Mouse (Mus musculus): ENCODE measurements around the gene Abca15. TPM values are rescaled to one million over a fixed set of nuclear protein-coding genes. Genes with fewer than 3 reads are reported as not detected.
A peak's percentile ranks its signal among the peaks of the same experiment; 100 is the strongest.
"Not testable (repeated sequence)": the region's sequence is repeated elsewhere in the genome, so short reads cannot be mapped to it uniquely, and the experiment has no call there.

Gene Abca15
- total RNA-seq (2014; rRNA removed) (not detected in 2 replicates), polyA plus RNA-seq (2015; fragmentation: Nextera tagmentation; extraction: Ambion mirVana) (not detected in 2 replicates)

DNA sequence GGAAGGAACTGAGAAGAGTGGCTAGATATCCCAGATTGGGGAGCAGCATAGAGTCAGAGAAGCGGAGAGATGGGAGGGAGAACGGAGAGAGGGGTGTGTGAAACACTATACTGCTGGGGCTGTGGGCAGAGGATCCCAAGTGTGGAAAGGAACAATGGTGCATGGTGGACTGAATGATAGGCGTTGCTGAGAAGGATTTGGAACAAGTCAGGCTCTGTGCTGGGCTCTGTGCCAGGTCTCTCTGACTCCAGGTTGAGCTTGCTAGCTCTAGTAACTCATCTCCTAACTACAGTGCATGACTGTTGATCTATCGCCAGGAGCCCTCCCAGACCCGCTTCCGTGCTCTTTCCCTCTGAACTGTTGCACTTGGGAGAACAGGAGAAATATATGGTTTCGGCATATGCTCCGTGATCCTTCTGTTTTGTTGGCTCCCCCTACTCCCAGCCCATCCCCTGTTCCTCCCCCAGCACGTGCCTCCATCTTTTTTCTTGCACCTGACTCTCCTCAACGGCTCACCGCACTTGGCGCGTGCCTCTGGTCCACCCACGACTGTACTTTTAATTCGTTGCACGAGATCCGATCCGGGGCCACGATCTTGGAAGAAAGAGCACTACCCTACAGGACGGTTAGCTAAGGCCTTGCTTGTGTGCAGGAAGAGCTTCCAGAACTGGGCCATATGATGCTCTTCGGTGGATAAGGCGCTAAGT lies at the start of gene Abca15:
Gene Abca15, plus strand, starts transcription at position 584 of the 707 bp plus-strand sequence.
- peak; percentile 14 for DNase-seq
- no peaks in the 10 kb centered on the region for H3K36me3 ChIP-seq (ENCODE audit: insufficient read depth)
- 76% methylated on average over 22 of the region's 22 CpGs for WGBS
- no peaks in the 10 kb centered on the region for H3K9me3 ChIP-seq (ENCODE audit: low read length)
- H3K9ac ChIP-seq = no peak within 1 kb of the TSS
- H3K27ac ChIP-seq (ENCODE audit: low read depth, low read length) = no peak within 1 kb of the TSS
- H3K4me1 ChIP-seq (ENCODE audit: insufficient read depth) = no peaks in the 10 kb centered on the region
- peak within 1 kb of the TSS; percentile 51 for H3K4me2 ChIP-seq (ENCODE audit: low read depth)
- no peak for TF ChIP-seq CTCF (IDR thresholded peaks at IDR 0.05; ENCODE audit: low read depth)
- H3K27me3 ChIP-seq (ENCODE audit: insufficient read depth, low read length) = no peaks in the 10 kb centered on the region
- peak within 1 kb of the TSS; percentile 11; the same call in 1 of the 2 replicates for H3K4me3 ChIP-seq (ENCODE audit: low read depth, low read length)
- 0 out of 2 replicates have a peak, but pooled peaks have one; percentile 18 for ATAC-seq

- Histone ChIP-seq H3K9me3 (ENCODE audit: low read length) (no peaks in the 10 kb centered on the region), H3K36me3 (ENCODE audit: insufficient read depth) (no peaks in the 10 kb centered on the region), H3K4me1 (ENCODE audit: insufficient read depth) (no peaks in the 10 kb centered on the region), H3K9ac (no peak overlapping the region), H3K4me3 (ENCODE audit: low read depth, low read length) (no peak overlapping the region), H3K27me3 (ENCODE audit: insufficient read depth, low read length) (no peaks in the 10 kb centered on the region), H3K4me2 (ENCODE audit: low read depth) (no peak overlapping the region), H3K27ac (ENCODE audit: low read depth, low read length) (no peak overlapping the region)
- DNase-seq = no peak
- TF ChIP-seq CTCF (IDR thresholded peaks at IDR 0.05; ENCODE audit: low read depth) = no peak
- WGBS = 55% methylated on average over 3 of the region's 3 CpGs
- ATAC-seq = no peak
Observed at GRCm38 (mm10) chr7:120285286-120285685, 43.2 kb upstream of the Abca15 start.

- 61% methylated on average over 1 of the region's 1 CpGs for WGBS
- no peaks in the 10 kb centered on the region for H3K27me3 ChIP-seq (ENCODE audit: insufficient read depth, low read length)
Observed at GRCm38 (mm10) chr7:120316086-120316485, 12.4 kb upstream of the Abca15 start.

DNA sequence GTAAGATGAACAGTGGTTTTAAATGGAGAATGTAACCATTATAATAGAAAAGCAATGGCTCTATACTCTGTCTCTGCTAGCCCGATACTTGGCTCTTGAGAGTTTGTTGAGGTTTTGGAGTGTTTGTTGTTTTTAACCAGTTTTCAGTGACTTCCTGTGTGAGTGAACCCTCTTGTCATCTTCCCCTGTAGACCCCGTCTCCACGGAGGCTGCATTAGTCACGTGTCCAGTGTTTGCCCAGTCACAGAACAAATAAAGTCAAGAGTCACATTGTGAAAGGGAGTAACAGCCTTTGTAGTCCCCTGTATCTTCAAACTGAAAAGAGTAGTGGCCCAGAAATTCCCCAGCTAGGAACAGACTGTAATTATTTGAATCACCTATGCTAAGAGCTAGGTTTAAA lies 5.5 kb upstream of the Abca15 start:
- Histone ChIP-seq H3K36me3 (ENCODE audit: insufficient read depth) (no peaks in the 10 kb centered on the region), H3K27me3 (ENCODE audit: insufficient read depth, low read length) (no peaks in the 10 kb centered on the region), H3K9me3 (ENCODE audit: low read length) (no peaks in the 10 kb centered on the region), H3K27ac (ENCODE audit: low read depth, low read length) (no peak overlapping the region), H3K9ac (no peak overlapping the region), H3K4me1 (ENCODE audit: insufficient read depth) (no peaks in the 10 kb centered on the region), H3K4me3 (ENCODE audit: low read depth, low read length) (no peak overlapping the region), H3K4me2 (ENCODE audit: low read depth) (no peak overlapping the region)
- DNase-seq (no peak), ATAC-seq (no peak)
- TF ChIP-seq CTCF (IDR thresholded peaks at IDR 0.05; ENCODE audit: low read depth) = no peak
- WGBS = 49% methylated on average over 4 of the region's 4 CpGs

More at GRCm38 (mm10) chr7:120316086-120316485, 12.4 kb upstream of the Abca15 start:
- no peak for TF ChIP-seq CTCF (IDR thresholded peaks at IDR 0.05; ENCODE audit: low read depth)
- Histone ChIP-seq H3K4me3 (ENCODE audit: low read depth, low read length) (no peak overlapping the region), H3K9ac (no peak overlapping the region), H3K4me1 (ENCODE audit: insufficient read depth) (no peaks in the 10 kb centered on the region), H3K27ac (ENCODE audit: low read depth, low read length) (no peak overlapping the region), H3K4me2 (ENCODE audit: low read depth) (no peak overlapping the region), H3K9me3 (ENCODE audit: low read length) (no peaks in the 10 kb centered on the region), H3K36me3 (ENCODE audit: insufficient read depth) (no peaks in the 10 kb centered on the region)
- DNase-seq = peak; percentile 54
- ATAC-seq = no peak

- WGBS = 63% methylated on average over 2 of the region's 2 CpGs
- ATAC-seq; H3K4me3 ChIP-seq (ENCODE audit: low read depth, low read length); H3K9me3 ChIP-seq (ENCODE audit: low read length); H3K36me3 ChIP-seq (ENCODE audit: insufficient read depth); DNase-seq; H3K9ac ChIP-seq; H3K27me3 ChIP-seq (ENCODE audit: insufficient read depth, low read length); H3K4me1 ChIP-seq (ENCODE audit: insufficient read depth); H3K4me2 ChIP-seq (ENCODE audit: low read depth); H3K27ac ChIP-seq (ENCODE audit: low read depth, low read length): not testable (repeated sequence)
Observed at GRCm38 (mm10) chr7:120325911-120326310, 2.6 kb upstream of the Abca15 start.

- H3K36me3 ChIP-seq (ENCODE audit: insufficient read depth) = no peaks in the 10 kb centered on the region
- H3K27me3 ChIP-seq (ENCODE audit: insufficient read depth, low read length) = no peaks in the 10 kb centered on the region
- TF ChIP-seq CTCF (IDR thresholded peaks at IDR 0.05; ENCODE audit: low read depth) = peak; percentile 74
- ATAC-seq (peak; percentile 63; the same call in 1 of the 2 replicates), DNase-seq (peak; percentile 80)
- H3K4me3 ChIP-seq (ENCODE audit: low read depth, low read length) = peak overlapping the region; percentile 11; the same call in 1 of the 2 replicates
- H3K27ac ChIP-seq (ENCODE audit: low read depth, low read length) = no peak overlapping the region
- 17% methylated on average over 22 of the region's 22 CpGs for WGBS
- H3K4me2 ChIP-seq (ENCODE audit: low read depth) = peak overlapping the region; percentile 51
- H3K4me1 ChIP-seq (ENCODE audit: insufficient read depth) = no peaks in the 10 kb centered on the region
- H3K9ac ChIP-seq = no peak overlapping the region
- no peaks in the 10 kb centered on the region for H3K9me3 ChIP-seq (ENCODE audit: low read length)
Observed at GRCm38 (mm10) chr7:120327220-120328073, 1.0 kb upstream of the Abca15 start.

GRCm38 (mm10) chr7:120361159-120361558 lies 32.7 kb downstream of the Abca15 start:
- no peaks in the 10 kb centered on the region for H3K4me1 ChIP-seq (ENCODE audit: insufficient read depth)
- no peak overlapping the region for H3K4me2 ChIP-seq (ENCODE audit: low read depth)
- H3K9ac ChIP-seq = no peak overlapping the region
- ATAC-seq (no peak), DNase-seq (no peak)
- 34% methylated on average over 13 of the region's 13 CpGs for WGBS
- no peaks in the 10 kb centered on the region for H3K9me3 ChIP-seq (ENCODE audit: low read length)
- TF ChIP-seq CTCF (IDR thresholded peaks at IDR 0.05; ENCODE audit: low read depth) = no peak
- no peaks in the 10 kb centered on the region for H3K36me3 ChIP-seq (ENCODE audit: insufficient read depth)
- H3K27ac ChIP-seq (ENCODE audit: low read depth, low read length) = no peak overlapping the region
- H3K27me3 ChIP-seq (ENCODE audit: insufficient read depth, low read length) = no peaks in the 10 kb centered on the region
- H3K4me3 ChIP-seq (ENCODE audit: low read depth, low read length) = no peak overlapping the region
